Mouse (Mus musculus): ENCODE measurements at regions not wholly inside any gene's neighbourhood (a gene's known extent, or its start where the extent isn't known, plus 50 kb on each side); places are given as distances from the start of the nearest gene placed in this dataset.

GRCm38 (mm10) chr9:52762836-52763235 lies 83.3 kb upstream of the AI593442 start:
- ATAC-seq (ENCODE audit: low read depth), result no peak
- 70% methylated on average over 6 of the region's 6 CpGs for WGBS
- no peak overlapping the region for H3K4me3 ChIP-seq (ENCODE audit: low read length)

GRCm38 (mm10) chr9:52761257-52761656 lies 81.7 kb upstream of the AI593442 start:
- no peaks in the 10 kb centered on the region for H3K9me3 ChIP-seq (ENCODE audit: control insufficient read depth, low read length)
- no peaks in the 10 kb centered on the region for H3K27me3 ChIP-seq (ENCODE audit: control insufficient read depth, insufficient read depth, low read depth, low read length)
- no peak overlapping the region for H3K27ac ChIP-seq (ENCODE audit: low read length)
- H3K9ac ChIP-seq (ENCODE audit: low read length), result no peak overlapping the region
- WGBS, result 46% methylated on average over 5 of the region's 5 CpGs
- ATAC-seq (ENCODE audit: low read depth), result no peak
- no peaks in the 10 kb centered on the region for H3K4me1 ChIP-seq (replicated peaks; ENCODE audit: control insufficient read depth, insufficient read depth, low read length)
- no peak overlapping the region for H3K4me2 ChIP-seq (ENCODE audit: low read depth, low read length)
- H3K4me3 ChIP-seq (ENCODE audit: low read length), result no peak overlapping the region
- H3K36me3 ChIP-seq (ENCODE audit: control insufficient read depth, insufficient read depth, low read length), result no peaks in the 10 kb centered on the region

More at GRCm38 (mm10) chr9:52762836-52763235, 83.3 kb upstream of the AI593442 start:
- no peaks in the 10 kb centered on the region for H3K36me3 ChIP-seq (ENCODE audit: control insufficient read depth, insufficient read depth, low read length)
- H3K4me1 ChIP-seq (replicated peaks; ENCODE audit: control insufficient read depth, insufficient read depth, low read length), result no peaks in the 10 kb centered on the region
- no peaks in the 10 kb centered on the region for H3K9me3 ChIP-seq (ENCODE audit: control insufficient read depth, low read length)
- no peak overlapping the region for H3K4me2 ChIP-seq (ENCODE audit: low read depth, low read length)
- H3K27ac ChIP-seq (ENCODE audit: low read length), result no peak overlapping the region
- H3K9ac ChIP-seq (ENCODE audit: low read length), result no peak overlapping the region
- no peaks in the 10 kb centered on the region for H3K27me3 ChIP-seq (ENCODE audit: control insufficient read depth, insufficient read depth, low read depth, low read length)

- 87% methylated on average over 3 of the region's 3 CpGs for WGBS
- Histone ChIP-seq H3K4me3 (ENCODE audit: low read length) (no peak overlapping the region), H3K27ac (ENCODE audit: low read length) (no peak overlapping the region), H3K36me3 (ENCODE audit: control insufficient read depth, insufficient read depth, low read length) (no peaks in the 10 kb centered on the region), H3K9ac (ENCODE audit: low read length) (no peak overlapping the region), H3K9me3 (ENCODE audit: control insufficient read depth, low read length) (no peaks in the 10 kb centered on the region), H3K4me1 (replicated peaks; ENCODE audit: control insufficient read depth, insufficient read depth, low read length) (no peaks in the 10 kb centered on the region), H3K27me3 (ENCODE audit: control insufficient read depth, insufficient read depth, low read depth, low read length) (no peaks in the 10 kb centered on the region), H3K4me2 (ENCODE audit: low read depth, low read length) (no peak overlapping the region)
- ATAC-seq (ENCODE audit: low read depth), result no peak
Measured at GRCm38 (mm10) chr9:52748366-52748765, 68.8 kb upstream of the AI593442 start.

GRCm38 (mm10) chr9:52738560-52739100 lies 59.0 kb upstream of the AI593442 start:
- H3K9ac ChIP-seq (ENCODE audit: low read length), result no peak overlapping the region
- 74% methylated on average over 5 of the region's 5 CpGs for WGBS

More at GRCm38 (mm10) chr9:52738560-52739100, 59.0 kb upstream of the AI593442 start:
- no peaks in the 10 kb centered on the region for H3K9me3 ChIP-seq (ENCODE audit: control insufficient read depth, low read length)
- no peaks in the 10 kb centered on the region for H3K4me1 ChIP-seq (replicated peaks; ENCODE audit: control insufficient read depth, insufficient read depth, low read length)
- no peak overlapping the region for H3K27ac ChIP-seq (ENCODE audit: low read length)
- no peak overlapping the region for H3K4me2 ChIP-seq (ENCODE audit: low read depth, low read length)
- H3K36me3 ChIP-seq (ENCODE audit: control insufficient read depth, insufficient read depth, low read length), result no peaks in the 10 kb centered on the region
- H3K4me3 ChIP-seq (ENCODE audit: low read length), result no peak overlapping the region
- H3K27me3 ChIP-seq (ENCODE audit: control insufficient read depth, insufficient read depth, low read depth, low read length), result no peaks in the 10 kb centered on the region
- ATAC-seq (ENCODE audit: low read depth), result no peak

Measured in lung, embryonic 16.5 days (tissue).